Mouse (Mus musculus) hindbrain, postnatal 0 days (tissue): Measurements from ENCODE around the gene Qk. TPM values are rescaled to one million over a fixed set of nuclear protein-coding genes. Genes with fewer than 3 reads are reported as not detected.

ENCODE experiments used
- ATAC-seq: fragments of 200-750 bp; cut with Nextera tagmentation; 2 replicates; pipeline ENCODE4 v1.8.0; 2017; ENCODE audit warnings: mild to moderate bottlenecking, moderate TSS enrichment, moderate library complexity
- DNase-seq: peaks from one replicate; pipeline ENCODE4 v3.0.0-alpha.2; 2015; ENCODE audit warnings: low spot score
- H3K27ac ChIP-seq: fragments of 300-500 bp; sonication (generic); 2 replicates; pipeline ENCODE4 v1.5.1; 2014; ENCODE audit warnings: mild to moderate bottlenecking
- H3K27me3 ChIP-seq: fragments of 300-500 bp; sonication (generic); 2 replicates; pipeline ENCODE4 v1.6.1; 2014; ENCODE audit warnings: low read length, mixed read lengths; ENCODE audit not compliant: insufficient read depth
- H3K36me3 ChIP-seq: fragments of 300-500 bp; sonication (generic); 2 replicates; pipeline ENCODE4 v1.6.1; 2014; ENCODE audit warnings: low read length, mixed read lengths; ENCODE audit not compliant: insufficient read depth
- H3K4me1 ChIP-seq: fragments of 300-500 bp; sonication (generic); 2 replicates; pipeline ENCODE4 v1.6.1; 2014; ENCODE audit warnings: antibody characterized with exemption, low read length, mixed read lengths; ENCODE audit not compliant: insufficient read depth
- H3K4me2 ChIP-seq: fragments of 300-500 bp; sonication (generic); 2 replicates; pipeline ENCODE4 v1.6.1; 2014; ENCODE audit warnings: low read depth, mild to moderate bottlenecking, low read length, moderate library complexity, mixed read lengths
- H3K4me3 ChIP-seq: fragments of 300-500 bp; sonication (generic); 2 replicates; pipeline ENCODE4 v1.5.1; 2014; ENCODE audit warnings: low read length
- H3K9ac ChIP-seq: fragments of 300-500 bp; sonication (generic); replicated peaks from 2 replicates; pipeline ENCODE4 v1.6.1; 2014; ENCODE audit warnings: mild to moderate bottlenecking, low read length, moderate library complexity, mixed read lengths
- H3K9me3 ChIP-seq: fragments of 300-500 bp; sonication (generic); 2 replicates; pipeline ENCODE4 v1.6.1; 2016; ENCODE audit warnings: low read length, mixed read lengths
- CTCF ChIP-seq: IDR thresholded peaks from 2 replicates; pipeline ENCODE4 v1.5.1; 2016; ENCODE audit warnings: antibody characterized with exemption, control low read depth, low read depth
- WGBS: fragments of 180-500 bp; shearing (Covaris S2); extraction: QIAGEN DNeasy Blood & Tissue Kit; methylation state at CpG from one replicate; pipeline ENCODE4 v1.1.7; 2014; 5-methylcytosine and 5-hydroxymethylcytosine counted together
- polyA plus RNA-seq: library from polyadenylated mRNA; unstranded; fragments of >200 nt; fragmentation: Nextera tagmentation; extraction: Ambion mirVana; gene quantifications from 2 replicates; pipeline ENCODE4 v1.2.1, GENCODE M21; 2015
- total RNA-seq: library from RNA; depleted of rRNA; stranded (reverse); fragments of >200 nt; gene quantifications from 2 replicates; pipeline ENCODE4 v1.2.3, GENCODE M21; 2014

The Qk gene
- total and polyA plus RNA-seq, 2 experiments from 2014 or later, result 66.7 to 482 TPM

DNA sequence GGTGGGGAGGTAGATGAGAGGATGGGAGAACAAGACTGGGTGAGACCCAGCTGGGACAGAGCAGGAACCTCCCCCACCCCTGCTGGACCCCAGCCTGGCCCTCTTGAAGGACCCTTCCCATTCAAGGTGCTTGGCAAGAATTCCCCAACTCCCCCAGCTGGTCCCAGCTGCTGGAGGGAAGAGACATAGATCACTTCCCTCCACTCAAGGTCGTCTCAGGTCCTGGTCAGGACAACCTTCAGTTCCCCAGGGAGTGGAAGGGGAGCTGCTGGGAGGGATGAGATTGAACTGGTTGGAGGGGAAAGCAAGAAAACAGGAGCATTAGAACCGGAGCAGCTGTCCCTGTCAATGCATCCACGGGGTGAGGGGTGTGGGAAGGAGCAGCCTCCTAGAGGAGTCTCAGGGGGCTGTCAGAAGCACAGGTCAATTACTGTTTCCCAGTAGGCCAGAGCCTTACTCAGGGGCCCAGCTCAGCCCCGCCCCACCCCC, 10.5 kb downstream of the Qk start:
- H3K4me3 ChIP-seq, result peak overlapping the region; percentile 23
- H3K27me3 ChIP-seq, result no peaks in the 10 kb centered on the region
- H3K9me3 ChIP-seq, result no peaks in the 10 kb centered on the region
- 0 out of 2 replicates have a peak overlapping the region, but pooled peaks have one; percentile 2 for H3K27ac ChIP-seq
- 0 out of 2 replicates have a peak, but pooled peaks cover 3% of the 10 kb centered on the region for H3K4me1 ChIP-seq
- 18% methylated on average over 4 of the region's 4 CpGs for WGBS
- DNase-seq (peak; percentile 53), ATAC-seq (peak; percentile 69)
- TF ChIP-seq CTCF, result no peak
- peak overlapping the region; percentile 55 for H3K4me2 ChIP-seq
- H3K9ac ChIP-seq, result 0 out of 2 replicates have a peak overlapping the region, but pooled peaks have one; percentile 10
- H3K36me3 ChIP-seq, result no peaks in the 10 kb centered on the region

DNA sequence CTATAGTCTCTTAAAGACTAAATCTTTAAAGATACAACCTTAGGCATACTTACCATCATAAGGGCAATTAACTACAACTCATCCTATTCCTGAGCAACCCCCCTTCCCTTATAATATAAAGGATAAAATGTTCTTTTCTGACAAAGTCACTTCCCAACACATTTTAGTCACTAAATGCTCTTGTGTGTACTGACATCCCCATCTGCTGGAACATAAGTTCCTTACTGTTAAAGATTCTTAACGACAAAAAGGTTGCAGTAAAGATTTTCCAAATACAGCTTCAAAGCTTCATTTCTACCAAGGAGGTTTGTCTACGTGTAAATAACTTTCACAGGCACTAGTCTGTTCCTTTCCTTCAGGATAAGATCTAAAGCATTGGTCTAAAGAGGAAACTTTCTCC, 13.2 kb downstream of the Qk start:
- no peak for ATAC-seq
- H3K36me3 ChIP-seq, result no peaks in the 10 kb centered on the region
- peak overlapping the region; percentile 46 for H3K4me2 ChIP-seq
- TF ChIP-seq CTCF, result peak; percentile 51
- peak overlapping the region; percentile 15; the same call in 1 of the 2 replicates for H3K4me3 ChIP-seq
- peak; percentile 54 for DNase-seq
- no peaks in the 10 kb centered on the region for H3K9me3 ChIP-seq
- H3K4me1 ChIP-seq, result 0 out of 2 replicates have a peak, but pooled peaks cover 3% of the 10 kb centered on the region
- WGBS, result 18% methylated on average over 2 of the region's 2 CpGs
- no peaks in the 10 kb centered on the region for H3K27me3 ChIP-seq
- H3K9ac ChIP-seq, result no peak overlapping the region
- no peak overlapping the region for H3K27ac ChIP-seq

DNA sequence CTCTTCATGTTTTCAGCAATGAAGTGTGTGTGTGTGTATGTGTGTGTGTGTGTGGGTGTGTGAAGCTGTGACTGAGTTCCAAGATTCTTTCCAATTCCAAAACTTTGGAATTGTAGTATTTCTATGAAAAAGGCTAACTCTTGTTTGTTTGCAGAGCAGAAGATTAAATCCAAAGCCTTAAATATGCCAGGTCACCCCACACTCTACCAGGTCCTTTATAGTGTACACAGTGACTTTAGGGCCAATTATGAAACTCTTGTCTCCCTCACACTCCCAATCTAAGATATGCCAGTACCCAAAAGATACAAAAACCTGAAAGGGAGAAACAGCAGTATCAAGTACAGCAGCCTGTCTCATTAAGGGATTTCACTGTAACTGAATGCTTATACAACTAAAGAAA, 15.7 kb downstream of the Qk start:
- peak overlapping the region; percentile 34 for H3K4me2 ChIP-seq
- TF ChIP-seq CTCF, result no peak
- no peak for ATAC-seq

DNA sequence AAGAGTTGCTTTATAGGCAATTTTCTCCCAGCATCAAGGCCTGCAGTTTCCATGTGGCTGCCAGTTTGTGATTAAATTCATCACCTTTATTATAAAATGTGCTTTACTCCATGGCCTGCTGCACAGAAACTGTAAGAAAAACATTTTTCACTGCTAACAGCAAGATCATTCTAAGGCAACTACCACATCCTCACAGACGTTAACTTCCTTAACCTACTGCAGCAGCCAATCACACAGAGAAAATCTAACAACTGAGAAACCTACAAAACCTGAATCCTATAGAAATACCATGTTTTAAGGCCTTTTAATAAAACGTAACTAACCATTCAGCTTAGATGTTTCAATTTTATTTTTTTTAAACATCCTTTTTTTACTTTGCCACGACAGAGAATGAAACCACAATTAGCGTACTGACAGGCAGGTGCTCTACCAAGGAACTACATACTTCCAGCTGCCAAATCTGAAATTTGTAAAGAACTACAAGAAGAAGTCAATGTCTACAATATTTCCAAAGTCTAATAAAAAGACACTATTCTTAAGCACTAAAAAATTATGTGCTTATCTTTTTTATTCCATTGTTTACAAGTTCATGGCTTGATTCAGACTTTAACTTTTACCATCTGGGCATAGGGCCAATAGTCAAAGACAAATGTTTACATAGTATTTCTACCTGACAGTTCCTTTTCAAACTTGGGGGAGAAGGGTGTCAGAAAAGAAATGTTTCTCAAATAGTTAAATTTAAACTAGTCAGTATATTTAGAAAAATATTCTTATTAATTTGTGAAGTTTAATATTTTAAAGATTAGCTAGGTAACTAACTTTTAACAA, 18.5 kb downstream of the Qk start:
- Histone ChIP-seq H3K36me3 (no peaks in the 10 kb centered on the region), H3K27ac (no peak overlapping the region), H3K9me3 (no peaks in the 10 kb centered on the region), H3K4me2 (peak overlapping the region; percentile 34), H3K27me3 (no peaks in the 10 kb centered on the region), H3K9ac (no peak overlapping the region), H3K4me1 (no peaks in the 10 kb centered on the region), H3K4me3 (no peak overlapping the region)
- TF ChIP-seq CTCF, result no peak
- DNase-seq (no peak), ATAC-seq (no peak)
- 45% methylated on average over 4 of the region's 4 CpGs for WGBS

More for the DNA sequence above, 15.7 kb downstream of the Qk start:
- no peaks in the 10 kb centered on the region for H3K36me3 ChIP-seq
- H3K4me3 ChIP-seq, result no peak overlapping the region
- no peak overlapping the region for H3K9ac ChIP-seq
- DNase-seq, result no peak
- H3K4me1 ChIP-seq, result 0 out of 2 replicates have a peak, but pooled peaks cover under 1% of the 10 kb centered on the region
- no peak overlapping the region for H3K27ac ChIP-seq
- H3K27me3 ChIP-seq, result no peaks in the 10 kb centered on the region
- no peaks in the 10 kb centered on the region for H3K9me3 ChIP-seq

DNA sequence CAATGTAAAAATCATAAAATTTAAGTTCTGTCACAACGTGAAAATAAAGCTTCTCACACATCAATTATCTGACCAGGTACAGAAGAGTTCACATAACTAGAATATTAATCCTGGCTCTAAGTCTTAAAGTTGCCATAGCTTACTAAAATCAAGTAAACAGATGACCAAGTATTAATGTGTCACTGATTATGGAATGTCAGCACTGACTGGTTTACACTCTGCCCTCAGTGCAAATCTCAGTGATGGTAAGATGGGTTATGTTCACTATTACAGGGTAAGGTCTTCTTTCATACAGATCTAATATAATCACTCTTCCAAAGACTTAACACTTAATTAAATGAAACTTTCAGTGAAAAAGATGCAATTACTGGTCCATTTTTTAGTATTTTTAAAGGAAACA, 20.3 kb downstream of the Qk start:
- TF ChIP-seq CTCF, result no peak
- Histone ChIP-seq H3K27me3 (no peaks in the 10 kb centered on the region), H3K9ac (no peak overlapping the region), H3K4me3 (no peak overlapping the region), H3K4me2 (peak overlapping the region; percentile 39), H3K4me1 (no peaks in the 10 kb centered on the region), H3K27ac (no peak overlapping the region), H3K36me3 (no peaks in the 10 kb centered on the region), H3K9me3 (no peaks in the 10 kb centered on the region)
- DNase-seq (no peak), ATAC-seq (no peak)
- WGBS, result 56% methylated on average over 1 of the region's 1 CpGs

DNA sequence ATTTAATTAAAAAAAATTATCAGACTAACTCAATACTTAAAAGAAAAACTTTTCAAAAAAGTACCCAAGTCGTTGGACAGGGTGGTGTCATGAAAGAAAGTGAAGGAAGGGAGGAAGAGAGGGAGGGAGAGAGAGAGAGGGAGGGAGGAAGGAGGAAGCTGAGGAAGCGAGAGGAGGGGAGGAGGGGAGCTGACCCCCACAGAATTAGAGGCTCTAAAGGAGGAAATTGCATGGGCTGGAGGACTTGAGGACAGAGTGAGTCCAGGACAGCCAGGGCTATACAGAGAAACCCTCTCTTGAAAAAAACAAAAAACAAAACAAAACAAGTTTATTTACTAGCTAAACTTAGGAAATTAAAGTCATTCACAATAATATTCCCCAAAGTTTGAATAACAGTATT, 27.1 kb downstream of the Qk start:
- Histone ChIP-seq H3K27me3 (no peaks in the 10 kb centered on the region), H3K9ac (no peak overlapping the region), H3K27ac (no peak overlapping the region), H3K4me3 (no peak overlapping the region), H3K4me2 (0 out of 2 replicates have a peak overlapping the region, but pooled peaks have one; percentile 7), H3K4me1 (no peaks in the 10 kb centered on the region), H3K36me3 (no peaks in the 10 kb centered on the region), H3K9me3 (no peaks in the 10 kb centered on the region)
- ATAC-seq (no peak), DNase-seq (no peak)
- no peak for TF ChIP-seq CTCF
- 50% methylated on average over 2 of the region's 2 CpGs for WGBS

DNA sequence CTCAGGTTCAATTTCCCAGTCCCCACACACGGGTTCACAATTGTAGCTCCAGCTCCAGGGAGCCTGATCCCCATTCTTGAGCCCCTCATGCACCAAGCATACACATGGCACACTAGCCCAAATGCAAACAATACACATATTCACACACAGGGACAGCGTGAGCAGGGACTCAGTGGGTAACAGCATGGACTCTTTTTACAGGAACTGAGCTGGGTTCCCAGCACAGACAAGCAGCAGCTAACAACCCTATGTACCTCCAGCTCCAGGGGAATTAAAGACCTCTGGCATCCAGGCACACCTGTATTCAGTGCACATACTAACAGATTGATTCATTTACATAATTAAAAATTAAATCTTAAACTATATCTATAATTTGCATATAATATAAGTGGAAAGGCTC, 34.9 kb downstream of the Qk start:
- H3K36me3 ChIP-seq, result no peaks in the 10 kb centered on the region
- ATAC-seq (no peak), DNase-seq (no peak)
- no peak overlapping the region for H3K27ac ChIP-seq
- H3K9me3 ChIP-seq, result no peaks in the 10 kb centered on the region
- 37% methylated on average over 2 of the region's 2 CpGs for WGBS
- H3K9ac ChIP-seq, result no peak overlapping the region
- no peaks in the 10 kb centered on the region for H3K27me3 ChIP-seq
- no peak overlapping the region for H3K4me3 ChIP-seq
- H3K4me2 ChIP-seq, result peak overlapping the region; percentile 30
- no peak for TF ChIP-seq CTCF
- H3K4me1 ChIP-seq, result peaks cover 7% of the 10 kb centered on the region; the same call in 1 of the 2 replicates
